ENCODE assay signal across 9 mouse cellular contexts in the genomic region with DNA sequence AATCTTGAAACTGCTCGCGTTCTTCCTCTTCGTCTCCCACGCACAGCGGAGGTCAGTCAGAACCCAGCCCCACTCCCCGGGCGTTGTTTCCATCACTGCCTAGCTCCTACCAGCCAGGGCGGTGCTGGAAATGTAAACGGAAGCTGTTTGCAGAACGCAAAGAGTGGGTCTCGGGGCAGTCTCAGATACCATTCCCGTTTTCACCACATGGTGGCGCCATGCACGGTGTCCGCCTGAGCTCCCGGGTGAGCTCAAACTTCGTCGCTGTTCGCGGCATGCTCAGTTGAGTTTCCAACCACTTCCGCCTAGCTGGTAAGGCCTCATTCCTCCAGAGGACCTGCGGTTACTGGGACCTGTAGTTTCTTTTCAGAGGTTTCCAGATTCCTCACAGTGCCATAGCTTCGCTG. TPM values are rescaled to one million over a fixed set of nuclear protein-coding genes. Genes with fewer than 3 reads are reported as not detected.
DNase-seq lines count a peak whose midpoint lies in the region; ATAC-seq and TF ChIP-seq lines count a peak whose summit lies in the region.
"Had no signal": no experiment of that assay in that cellular context is flagged by ENCODE, and none has a peak within 500 bp of the region (broad histone marks: within the 10 kb centered on the region; RNA-seq: fewer than 3 reads in every experiment).

No protein-coding gene starts in this region.

- TF ChIP-seq POLR2A in brain, embryonic 14.5 days (IDR thresholded peaks at IDR 0.05; ENCODE audit: borderline replicate concordance, extremely low read depth, insufficient read depth, insufficient read length, poor library complexity, severe bottlenecking), result no peak

- H3K27me3 ChIP-seq in E14TG2a.4 (ENCODE audit: insufficient read depth, low read length), result peaks cover 72% of the 10 kb centered on the region
- H3K27me3 ChIP-seq in forebrain, embryonic 13.5 days, result peaks cover 89% of the 10 kb centered on the region
- H3K27me3 ChIP-seq in lung, embryonic 16.5 days (ENCODE audit: control insufficient read depth, insufficient read depth, low read depth, low read length), result peaks cover 64% of the 10 kb centered on the region

- peaks cover 40% of the 10 kb centered on the region for H3K4me1 ChIP-seq in E14TG2a.4 (replicated peaks; ENCODE audit: low read depth, low read length)
- peaks cover 20% of the 10 kb centered on the region for H3K4me1 ChIP-seq in forebrain, embryonic 13.5 days
- peaks cover 12% of the 10 kb centered on the region for H3K4me1 ChIP-seq in lung, embryonic 16.5 days (replicated peaks; ENCODE audit: control insufficient read depth, insufficient read depth, low read length)

- no peaks in the 10 kb centered on the region for H3K36me3 ChIP-seq in E14TG2a.4 (ENCODE audit: insufficient read depth, low read length)
- H3K36me3 ChIP-seq in forebrain, embryonic 13.5 days (ENCODE audit: poor library complexity, severe bottlenecking), result no peaks in the 10 kb centered on the region
- no peaks in the 10 kb centered on the region for H3K36me3 ChIP-seq in lung, embryonic 16.5 days (ENCODE audit: control insufficient read depth, insufficient read depth, low read length)

- peak; percentile 87 for TF ChIP-seq CTCF in E14TG2a.4 (conservative IDR thresholded peaks at IDR 0.05; ENCODE audit: low read length)
- peak; percentile 92 for TF ChIP-seq CTCF in brain, embryonic 14.5 days (IDR thresholded peaks at IDR 0.05; ENCODE audit: borderline replicate concordance, extremely low read depth, insufficient read depth, insufficient read length)
- TF ChIP-seq CTCF in layer of hippocampus, adult 2 months (conservative IDR thresholded peaks at IDR 0.05), result peak; percentile 93

- peak; percentile 72 for DNase-seq in brain, embryonic 14.5 days (ENCODE audit: low read depth)
- DNase-seq in heart, postnatal 25 days (ENCODE audit: low spot score), result peak; percentile 59
- DNase-seq in layer of hippocampus, adult 2 months (ENCODE audit: low spot score in 2 of 2), result peak; percentile 70 to 87
- DNase-seq in ovary, postnatal 14 days (ENCODE audit: low spot score), result peak; percentile 83
- peak; percentile 95 for DNase-seq in thymus, postnatal 25 days

- ATAC-seq in forebrain, embryonic 13.5 days, result peak; percentile 56; the same call in 1 of the 2 replicates
- ATAC-seq in lung, embryonic 16.5 days (ENCODE audit: low read depth), result peak; percentile 47

- H3K9me3 ChIP-seq in E14TG2a.4 (ENCODE audit: low read length), result no peaks in the 10 kb centered on the region
- H3K9me3 ChIP-seq in forebrain, embryonic 13.5 days (replicated peaks), result no peaks in the 10 kb centered on the region
- H3K9me3 ChIP-seq in lung, embryonic 16.5 days (ENCODE audit: control insufficient read depth, low read length), result no peaks in the 10 kb centered on the region

- H3K4me2 ChIP-seq in forebrain, embryonic 13.5 days, result peak overlapping the region; percentile 38
- peak overlapping the region; percentile 49 for H3K4me2 ChIP-seq in lung, embryonic 16.5 days (ENCODE audit: low read depth, low read length)

- 0 out of 2 replicates have a peak overlapping the region, but pooled peaks have one; percentile 41 for H3K4me3 ChIP-seq in E14TG2a.4 (replicated peaks; ENCODE audit: low read length)
- no peak overlapping the region for H3K4me3 ChIP-seq in forebrain, embryonic 13.5 days
- peak overlapping the region; percentile 40 for H3K4me3 ChIP-seq in layer of hippocampus, adult 2 months
- peak overlapping the region; percentile 25 for H3K4me3 ChIP-seq in lung, embryonic 16.5 days (ENCODE audit: low read length)

- no peak overlapping the region for H3K27ac ChIP-seq in forebrain, embryonic 13.5 days
- H3K27ac ChIP-seq in layer of hippocampus, adult 2 months, result no peak overlapping the region
- no peak overlapping the region; the same call in 1 of the 2 replicates for H3K27ac ChIP-seq in lung, embryonic 16.5 days (ENCODE audit: low read length)

- intact Hi-C loops in heart, postnatal 25 days (cut with DNase I), result no loop called here

- no peak overlapping the region for H3K9ac ChIP-seq in forebrain, embryonic 13.5 days
- H3K9ac ChIP-seq in lung, embryonic 16.5 days (ENCODE audit: low read length), result peak overlapping the region; percentile 30; the same call in 1 of the 2 replicates

- 2% methylated on average over 23 of the region's 23 CpGs for WGBS in forebrain, embryonic 13.5 days
- 2% methylated on average over 23 of the region's 23 CpGs for WGBS in lung, embryonic 16.5 days

RNA-seq across cellular contexts. Expression of a gene that starts 1.6 kb away (rescaled TPM):
- 0.38 and 0.48 TPM in 2 replicates for polyA plus RNA-seq in brain, embryonic 14.5 days (2012; rRNA removed)
- 0.10 and 0.13 TPM in 2 replicates for polyA plus RNA-seq in forebrain, embryonic 13.5 days (2015; fragmentation: Nextera tagmentation; extraction: Ambion mirVana)
- total RNA-seq in heart, postnatal 25 days (2021), result 1 to 10 TPM; 1.7 to 2.2 TPM
- total RNA-seq in layer of hippocampus, adult 2 months (2021), result 1 to 10 TPM; 1.2 to 1.9 TPM
- 6.6 and 10.1 TPM in 2 replicates for polyA plus RNA-seq in lung, embryonic 16.5 days (2015; fragmentation: Nextera tagmentation; extraction: Ambion mirVana)

RNA-seq across cellular contexts. Expression of a gene that starts 4.9 kb away (rescaled TPM):
- not detected in 2 replicates for polyA plus RNA-seq in brain, embryonic 14.5 days (2012; rRNA removed)
- not detected in 2 replicates for polyA plus RNA-seq in forebrain, embryonic 13.5 days (2015; fragmentation: Nextera tagmentation; extraction: Ambion mirVana)
- total RNA-seq in heart, postnatal 25 days (2021), result not detected
- total RNA-seq in layer of hippocampus, adult 2 months (2021), result not detected
- polyA plus RNA-seq in lung, embryonic 16.5 days (2015; fragmentation: Nextera tagmentation; extraction: Ambion mirVana), result 0.54 and 0.87 TPM in 2 replicates
- total RNA-seq: layer of hippocampus, adult 8-10 months had no signal

RNA-seq across cellular contexts. Expression of a gene that starts 24.2 kb away (rescaled TPM):
- polyA plus RNA-seq in brain, embryonic 14.5 days (2012; rRNA removed), result 178 and 244 TPM in 2 replicates
- 126 and 135 TPM in 2 replicates for polyA plus RNA-seq in forebrain, embryonic 13.5 days (2015; fragmentation: Nextera tagmentation; extraction: Ambion mirVana)
- total RNA-seq in heart, postnatal 25 days (2021), result 10 to 100 TPM; 53.4 to 58.8 TPM
- 100 to 1,000 TPM; 306 to 335 TPM for total RNA-seq in layer of hippocampus, adult 2 months (2021)
- polyA plus RNA-seq in lung, embryonic 16.5 days (2015; fragmentation: Nextera tagmentation; extraction: Ambion mirVana), result 66.5 and 69.0 TPM in 2 replicates

RNA-seq across cellular contexts. Expression of a gene that starts 38.0 kb away (rescaled TPM):
- 3.8 and 4.4 TPM in 2 replicates for polyA plus RNA-seq in brain, embryonic 14.5 days (2012; rRNA removed)
- polyA plus RNA-seq in forebrain, embryonic 13.5 days (2015; fragmentation: Nextera tagmentation; extraction: Ambion mirVana), result 0.38 and 0.88 TPM in 2 replicates
- 1 to 10 TPM; 2.9 to 3.0 TPM for total RNA-seq in heart, postnatal 25 days (2021)
- total RNA-seq in layer of hippocampus, adult 2 months (2021), result 10 to 100 TPM; 22.7 to 48.4 TPM
- polyA plus RNA-seq in lung, embryonic 16.5 days (2015; fragmentation: Nextera tagmentation; extraction: Ambion mirVana), result 1.6 and 2.4 TPM in 2 replicates
